Mouse (Mus musculus) stomach, embryonic 14.5 days (tissue): ENCODE results near the gene Lzts2. TPM values are rescaled to one million over a fixed set of nuclear protein-coding genes. Genes with fewer than 3 reads are reported as not detected.

Experiments
- ATAC-seq: fragments of 200-750 bp; cut with Nextera tagmentation; 2 replicates; pipeline ENCODE4 v1.8.0; 2017; ENCODE audit warnings: low read depth, moderate TSS enrichment; ENCODE audit not compliant: insufficient number of reproducible peaks, insufficient read depth, low FRiP score
- H3K27ac ChIP-seq: fragments of 300-500 bp; sonication (generic); 2 replicates; pipeline ENCODE4 v1.5.1; 2014; ENCODE audit warnings: mild to moderate bottlenecking, low read length, moderate library complexity, mixed read lengths
- H3K27me3 ChIP-seq: fragments of 300-500 bp; sonication (generic); 2 replicates; pipeline ENCODE4 v1.6.1; 2014; ENCODE audit warnings: low read length, control low read depth, mixed read lengths; ENCODE audit not compliant: control insufficient read depth, insufficient read depth
- H3K36me3 ChIP-seq: fragments of 300-500 bp; sonication (generic); 2 replicates; pipeline ENCODE4 v1.6.1; 2014; ENCODE audit warnings: mild to moderate bottlenecking, control low read depth, low read length, moderate library complexity, mixed read lengths; ENCODE audit not compliant: control insufficient read depth, insufficient read depth
- H3K4me1 ChIP-seq: fragments of 300-500 bp; sonication (generic); 2 replicates; pipeline ENCODE4 v1.6.1; 2014; ENCODE audit warnings: low read length, control low read depth, mixed read lengths; ENCODE audit not compliant: control insufficient read depth, insufficient read depth
- H3K4me2 ChIP-seq: fragments of 300-500 bp; sonication (generic); replicated peaks from 2 replicates; pipeline ENCODE4 v1.6.1; 2014; ENCODE audit warnings: low read depth, low read length, control low read depth
- H3K4me3 ChIP-seq: fragments of 300-500 bp; sonication (generic); 2 replicates; pipeline ENCODE4 v1.5.1; 2014; ENCODE audit warnings: low read depth, low read length, control low read depth
- H3K9ac ChIP-seq: fragments of 300-500 bp; sonication (generic); replicated peaks from 2 replicates; pipeline ENCODE4 v1.6.1; 2014; ENCODE audit warnings: low read depth, mild to moderate bottlenecking, control low read depth, low read length, moderate library complexity, mixed read lengths
- H3K9me3 ChIP-seq: fragments of 300-500 bp; sonication (generic); 2 replicates; pipeline ENCODE4 v1.6.1; 2016; ENCODE audit warnings: low read depth, low read length, control low read depth; ENCODE audit not compliant: control insufficient read depth
- WGBS: fragments of 180-500 bp; shearing (Covaris S2); extraction: QIAGEN DNeasy Blood & Tissue Kit; methylation state at CpG from one replicate; pipeline ENCODE4 v1.1.7; 2014; 5-methylcytosine and 5-hydroxymethylcytosine counted together
- polyA plus RNA-seq: library from polyadenylated mRNA; unstranded; fragments of >200 nt; fragmentation: Nextera tagmentation; extraction: Ambion mirVana; gene quantifications from 2 replicates; pipeline ENCODE4 v1.2.1, GENCODE M21; 2014

Gene Lzts2
- polyA plus RNA-seq, 1 experiment from 2014 or later, result 52.5 TPM

DNA sequence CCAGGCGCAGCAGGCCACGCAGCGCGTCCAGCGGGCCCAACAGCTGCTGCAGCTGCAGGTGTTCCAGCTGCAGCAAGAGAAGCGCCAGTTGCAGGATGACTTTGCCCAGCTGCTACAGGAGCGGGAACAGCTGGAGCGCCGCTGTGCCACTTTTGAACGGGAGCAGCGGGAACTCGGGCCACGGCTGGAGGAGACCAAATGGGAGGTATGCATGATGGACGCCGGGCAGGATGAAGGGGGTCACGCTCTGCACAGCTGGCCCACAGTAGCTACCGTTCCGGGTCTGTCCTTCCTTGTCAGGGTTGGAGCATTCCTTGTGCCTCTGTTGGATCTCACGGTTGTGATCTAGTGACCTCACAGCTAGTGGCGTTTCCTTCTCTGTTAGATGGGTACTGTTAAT lies 10.6 kb downstream of the Lzts2 start:
- no peak for ATAC-seq
- 86% methylated on average over 20 of the region's 20 CpGs for WGBS
- H3K4me3 ChIP-seq, result no peak overlapping the region
- H3K4me2 ChIP-seq, result no peak overlapping the region
- H3K9me3 ChIP-seq, result no peaks in the 10 kb centered on the region
- H3K9ac ChIP-seq, result no peak overlapping the region
- no peaks in the 10 kb centered on the region for H3K27me3 ChIP-seq
- peaks cover 56% of the 10 kb centered on the region for H3K36me3 ChIP-seq
- no peak overlapping the region for H3K27ac ChIP-seq
- H3K4me1 ChIP-seq, result peaks cover 22% of the 10 kb centered on the region

DNA sequence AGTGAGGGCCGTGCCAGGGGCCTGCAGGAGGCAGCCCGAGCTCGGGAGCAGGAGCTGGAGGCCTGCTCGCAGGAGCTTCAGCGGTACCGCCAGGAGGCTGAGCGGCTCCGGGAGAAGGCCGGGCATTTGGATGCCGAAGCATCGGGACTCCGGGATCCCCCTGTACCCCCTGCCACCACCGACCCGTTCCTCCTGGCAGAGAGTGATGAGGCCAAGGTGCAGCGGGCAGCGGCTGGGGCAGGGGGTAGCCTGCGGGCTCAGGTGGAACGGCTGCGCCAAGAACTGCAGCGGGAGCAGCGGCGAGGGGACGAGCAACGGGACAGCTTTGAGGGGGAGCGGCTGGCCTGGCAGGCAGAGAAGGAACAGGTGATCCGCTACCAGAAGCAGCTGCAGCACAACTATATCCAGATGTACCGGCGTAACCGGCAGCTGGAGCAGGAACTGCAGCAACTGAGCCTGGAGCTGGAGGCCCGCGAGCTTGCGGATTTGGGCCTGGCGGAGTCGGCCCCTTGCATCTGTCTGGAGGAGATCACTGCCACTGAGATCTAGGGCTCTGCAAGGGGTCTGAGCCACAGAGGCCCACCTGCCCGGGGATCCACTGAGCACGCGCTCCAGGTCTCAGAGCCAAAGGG lies 11.8 kb downstream of the Lzts2 start:
- Histone ChIP-seq H3K9me3 (no peaks in the 10 kb centered on the region), H3K4me2 (no peak overlapping the region), H3K27ac (no peak overlapping the region; the same call in 1 of the 2 replicates), H3K36me3 (peaks cover 56% of the 10 kb centered on the region), H3K27me3 (no peaks in the 10 kb centered on the region), H3K9ac (no peak overlapping the region), H3K4me1 (peaks cover 17% of the 10 kb centered on the region; the same call in 1 of the 2 replicates), H3K4me3 (no peak overlapping the region)
- 92% methylated on average over 37 of the region's 37 CpGs for WGBS
- no peak for ATAC-seq

DNA sequence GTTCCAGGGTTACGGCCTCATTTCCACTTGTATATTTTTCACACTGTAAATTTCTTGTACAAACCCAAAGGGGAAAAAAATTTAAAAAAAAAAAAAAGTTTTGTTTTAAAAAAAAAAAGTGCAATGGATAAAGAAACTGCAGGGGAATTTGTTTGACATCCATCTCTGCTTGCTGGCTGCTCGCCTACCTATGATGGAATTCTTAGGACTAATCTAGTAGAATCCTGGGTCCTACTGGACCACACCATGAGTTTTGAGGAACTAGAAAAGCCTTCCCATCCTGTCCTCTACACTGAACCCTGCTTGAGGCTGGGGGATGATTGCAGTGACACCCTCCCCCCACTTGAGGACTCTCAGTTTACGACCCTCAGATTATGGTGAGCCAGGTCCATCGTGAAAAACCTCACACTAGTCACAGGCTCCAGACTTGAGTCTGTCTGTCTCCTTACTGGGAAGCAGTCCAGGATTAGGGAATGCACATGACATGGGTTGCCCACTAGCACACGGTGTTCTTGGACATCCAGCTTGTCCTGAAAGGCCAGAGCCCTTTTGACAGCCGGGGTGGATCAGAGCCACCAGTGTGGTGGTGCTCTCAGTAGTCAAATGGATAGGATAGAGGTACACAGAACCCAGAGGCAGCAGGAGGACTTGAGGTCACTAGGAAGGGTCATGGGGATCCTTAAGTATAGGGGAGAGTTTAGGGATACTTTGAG lies 12.9 kb downstream of the Lzts2 start:
- Histone ChIP-seq H3K27ac (no peak overlapping the region), H3K36me3 (peaks cover 48% of the 10 kb centered on the region), H3K4me3 (no peak overlapping the region), H3K4me2 (no peak overlapping the region), H3K9ac (no peak overlapping the region), H3K9me3 (no peaks in the 10 kb centered on the region), H3K27me3 (no peaks in the 10 kb centered on the region), H3K4me1 (peaks cover 13% of the 10 kb centered on the region; the same call in 1 of the 2 replicates)
- ATAC-seq, result no peak
- WGBS, result 72% methylated on average over 6 of the region's 6 CpGs

DNA sequence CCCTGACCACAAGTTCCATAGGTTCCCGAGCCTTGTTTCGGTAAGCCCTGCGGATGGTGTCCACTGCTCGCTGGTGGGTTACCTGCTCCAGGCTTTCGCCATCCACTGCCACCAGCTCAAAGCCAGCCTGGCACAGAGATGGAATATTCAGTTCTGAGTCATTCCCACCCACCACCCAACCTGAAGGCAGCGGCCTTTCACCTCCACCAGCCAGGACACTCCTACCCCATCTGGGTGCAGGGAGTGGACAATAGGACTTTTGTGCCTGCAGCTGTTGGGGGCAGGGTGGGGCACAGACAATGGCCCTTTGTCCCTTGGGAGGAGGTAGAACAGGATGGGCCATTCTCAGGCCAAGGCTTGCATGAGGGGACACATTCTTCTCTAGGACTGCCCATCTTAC lies 13.6 kb downstream of the Lzts2 start:
- Histone ChIP-seq H3K27me3 (no peaks in the 10 kb centered on the region), H3K4me1 (peaks cover 19% of the 10 kb centered on the region; the same call in 1 of the 2 replicates), H3K9me3 (no peaks in the 10 kb centered on the region), H3K4me3 (no peak overlapping the region), H3K4me2 (no peak overlapping the region), H3K36me3 (peaks cover 42% of the 10 kb centered on the region), H3K9ac (no peak overlapping the region), H3K27ac (no peak overlapping the region)
- no peak for ATAC-seq
- 79% methylated on average over 6 of the region's 6 CpGs for WGBS

DNA sequence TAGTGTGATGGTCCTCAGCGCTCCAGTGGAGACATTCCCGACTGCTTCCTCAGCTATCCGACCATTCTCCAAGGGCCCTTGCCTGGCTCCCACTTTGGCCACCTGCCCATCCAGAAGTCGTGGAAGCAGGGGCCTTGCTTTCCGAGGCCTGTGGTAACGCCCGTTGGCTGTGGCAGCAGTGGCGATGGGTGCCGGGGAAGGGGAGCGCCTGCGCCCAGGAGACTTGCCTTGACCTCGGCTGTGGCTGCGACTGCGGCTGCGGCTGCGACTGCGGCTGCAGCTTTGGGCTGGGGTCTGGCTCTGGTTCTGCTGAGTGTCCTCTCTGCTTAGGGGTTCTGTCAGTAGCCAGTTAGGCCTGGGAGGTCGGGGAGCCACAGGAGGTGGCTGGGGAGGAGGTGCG lies 14.5 kb downstream of the Lzts2 start:
- peaks cover 37% of the 10 kb centered on the region for H3K36me3 ChIP-seq

DNA sequence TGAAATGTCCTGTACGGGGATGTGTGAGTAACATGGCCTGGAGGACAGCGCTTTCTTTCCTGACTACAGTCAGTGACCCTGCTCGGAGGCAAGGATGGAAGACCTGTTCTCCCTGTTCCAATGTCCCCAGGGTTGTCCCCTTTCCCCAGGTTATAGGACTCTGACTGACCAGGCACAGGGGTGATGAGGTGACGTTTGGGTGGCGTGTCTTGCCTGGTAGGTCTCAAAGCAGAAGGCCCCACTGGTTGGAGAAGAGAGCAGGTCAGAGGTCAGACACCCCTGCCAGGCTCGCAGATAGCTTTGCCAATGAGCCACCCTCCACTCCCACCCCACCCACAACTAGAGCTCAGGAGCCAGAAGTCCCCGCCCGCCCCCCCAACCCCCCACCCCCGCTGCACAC lies 15.4 kb downstream of the Lzts2 start:
- peaks cover 33% of the 10 kb centered on the region for H3K36me3 ChIP-seq
- H3K9me3 ChIP-seq, result no peaks in the 10 kb centered on the region
- no peaks in the 10 kb centered on the region for H3K27me3 ChIP-seq
- no peak overlapping the region for H3K4me2 ChIP-seq
- no peak overlapping the region for H3K27ac ChIP-seq
- peaks cover 19% of the 10 kb centered on the region; the same call in 1 of the 2 replicates for H3K4me1 ChIP-seq
- 65% methylated on average over 7 of the region's 9 CpGs for WGBS
- no peak for ATAC-seq
- no peak overlapping the region for H3K4me3 ChIP-seq
- H3K9ac ChIP-seq, result no peak overlapping the region

More for the DNA sequence above, 14.5 kb downstream of the Lzts2 start:
- H3K9me3 ChIP-seq, result no peaks in the 10 kb centered on the region
- peaks cover 19% of the 10 kb centered on the region; the same call in 1 of the 2 replicates for H3K4me1 ChIP-seq
- no peaks in the 10 kb centered on the region for H3K27me3 ChIP-seq
- no peak overlapping the region for H3K4me2 ChIP-seq
- no peak overlapping the region for H3K27ac ChIP-seq
- no peak overlapping the region for H3K9ac ChIP-seq
- H3K4me3 ChIP-seq, result no peak overlapping the region
- ATAC-seq, result no peak
- WGBS, result 44% methylated on average over 19 of the region's 19 CpGs

DNA sequence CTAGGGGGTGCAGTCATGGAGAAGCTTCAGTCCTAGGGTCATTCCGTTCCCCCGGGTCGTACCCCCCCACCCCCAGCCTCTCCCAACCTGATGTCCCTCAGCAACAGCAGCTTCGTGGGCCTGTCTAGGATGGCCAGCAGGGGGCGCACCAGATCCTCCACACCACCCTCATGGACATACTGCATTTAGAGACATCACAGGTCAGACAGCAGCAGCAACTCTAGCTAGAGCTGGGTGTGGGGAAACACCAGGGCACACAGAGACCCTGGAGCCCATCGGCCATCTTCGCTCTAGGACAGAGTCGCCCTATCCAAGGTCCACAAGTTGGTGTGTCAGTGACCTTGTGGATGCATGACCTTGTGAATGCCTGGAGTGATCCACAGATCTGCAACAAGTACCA lies 15.9 kb downstream of the Lzts2 start:
- Histone ChIP-seq H3K4me2 (no peak overlapping the region), H3K4me1 (peaks cover 19% of the 10 kb centered on the region; the same call in 1 of the 2 replicates), H3K27me3 (no peaks in the 10 kb centered on the region), H3K27ac (no peak overlapping the region), H3K4me3 (no peak overlapping the region), H3K9me3 (no peaks in the 10 kb centered on the region), H3K9ac (no peak overlapping the region), H3K36me3 (peaks cover 28% of the 10 kb centered on the region)
- 38% methylated on average over 8 of the region's 8 CpGs for WGBS
- peak; percentile 21; the same call in 1 of the 2 replicates for ATAC-seq

DNA sequence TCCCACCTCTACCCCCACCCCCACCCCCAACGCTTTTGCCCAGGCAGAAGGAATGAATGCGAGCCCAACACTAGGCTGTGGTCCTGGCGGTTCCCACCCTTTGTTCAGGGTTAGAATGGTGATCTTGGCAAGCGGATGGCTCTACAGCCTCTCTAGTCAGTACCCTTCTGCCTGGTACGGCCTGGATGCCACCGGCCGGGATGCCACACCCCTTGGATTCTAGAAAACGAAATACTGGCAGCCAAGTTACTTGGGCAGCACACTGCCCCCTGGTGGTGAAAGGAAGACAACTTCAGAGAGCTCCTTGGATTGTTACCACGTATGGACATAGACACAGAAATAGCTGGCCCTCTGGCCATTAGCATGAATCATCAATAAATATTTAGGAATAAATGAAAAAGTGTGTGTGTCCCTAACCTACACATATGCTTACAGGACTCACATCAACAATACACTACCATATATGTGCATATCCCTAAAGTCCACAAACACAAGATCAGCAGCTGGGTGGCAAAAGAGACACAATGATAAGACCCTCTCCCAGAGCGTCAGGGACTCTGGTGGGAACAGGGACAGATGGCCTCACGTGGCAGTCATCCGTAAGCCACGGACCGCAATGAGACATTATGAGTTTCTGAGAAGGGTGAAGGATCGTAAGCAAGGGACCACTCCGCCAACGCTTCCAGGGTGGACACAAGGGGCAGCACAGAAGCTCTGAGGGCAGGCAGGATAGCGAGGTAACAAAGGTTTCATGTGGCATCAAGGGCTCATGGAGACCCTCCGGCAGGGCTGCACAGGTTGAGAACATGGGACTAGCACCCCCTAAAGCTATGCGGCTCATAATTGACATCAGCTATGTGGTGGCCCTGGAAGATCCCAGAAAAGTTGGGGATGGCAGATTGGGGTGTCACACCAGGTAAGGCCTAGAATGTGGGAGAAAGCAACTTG lies 16.8 kb downstream of the Lzts2 start:
- Histone ChIP-seq H3K27me3 (no peaks in the 10 kb centered on the region), H3K27ac (no peak overlapping the region), H3K36me3 (peaks cover 21% of the 10 kb centered on the region), H3K9me3 (no peaks in the 10 kb centered on the region), H3K9ac (no peak overlapping the region), H3K4me3 (no peak overlapping the region), H3K4me1 (peaks cover 19% of the 10 kb centered on the region; the same call in 1 of the 2 replicates), H3K4me2 (peak overlapping the region; percentile 25)
- 39% methylated on average over 20 of the region's 20 CpGs for WGBS
- 0 out of 2 replicates have a peak, but pooled peaks have one; percentile 16 for ATAC-seq
